Mouse (Mus musculus) lung, postnatal 0 days (tissue): ENCODE data around the gene Gm37240. TPM values are rescaled to one million over a fixed set of nuclear protein-coding genes. Genes with fewer than 3 reads are reported as not detected.
A peak's percentile ranks its signal among the peaks of the same experiment; 100 is the strongest.

Experiments
- ATAC-seq: fragments of 200-750 bp; cut with Nextera tagmentation; 2 replicates; pipeline ENCODE4 v1.8.0; 2017; ENCODE audit warnings: moderate library complexity
- DNase-seq: peaks from one replicate; pipeline ENCODE4 v3.0.0-alpha.2; 2016; ENCODE audit warnings: low spot score
- H3K27ac ChIP-seq: fragments of 300-500 bp; sonication (generic); 2 replicates; pipeline ENCODE4 v1.5.1; 2014; ENCODE audit warnings: antibody characterized with exemption, mild to moderate bottlenecking, low read length, mixed read lengths
- H3K27me3 ChIP-seq: fragments of 300-500 bp; sonication (generic); replicated peaks from 2 replicates; pipeline ENCODE4 v1.6.1; 2014; ENCODE audit warnings: low read length, mixed read lengths; ENCODE audit not compliant: insufficient read depth
- H3K36me3 ChIP-seq: fragments of 300-500 bp; sonication (generic); 2 replicates; pipeline ENCODE4 v1.6.1; 2014; ENCODE audit warnings: low read length, mixed read lengths; ENCODE audit not compliant: insufficient read depth
- H3K4me1 ChIP-seq: fragments of 300-500 bp; sonication (generic); 2 replicates; pipeline ENCODE4 v1.6.1; 2014; ENCODE audit warnings: antibody characterized with exemption, low read depth, low read length, mixed read lengths; ENCODE audit not compliant: insufficient read depth
- H3K4me2 ChIP-seq: fragments of 300-500 bp; sonication (generic); replicated peaks from 2 replicates; pipeline ENCODE4 v1.6.1; 2014; ENCODE audit warnings: low read depth, mild to moderate bottlenecking, low read length, moderate library complexity, mixed read lengths
- H3K4me3 ChIP-seq: fragments of 300-500 bp; sonication (generic); 2 replicates; pipeline ENCODE4 v1.5.1; 2014; ENCODE audit warnings: low read depth, low read length
- H3K9ac ChIP-seq: fragments of 300-500 bp; sonication (generic); replicated peaks from 2 replicates; pipeline ENCODE4 v1.6.1; 2014; ENCODE audit warnings: low read depth, mild to moderate bottlenecking
- H3K9me3 ChIP-seq: fragments of 300-500 bp; sonication (generic); 2 replicates; pipeline ENCODE4 v1.6.1; 2016; ENCODE audit warnings: low read length, mixed read lengths
- CTCF ChIP-seq: IDR thresholded peaks from 2 replicates; pipeline ENCODE4 v1.5.1; 2016; ENCODE audit warnings: antibody characterized with exemption, mild to moderate bottlenecking
- EP300 ChIP-seq: IDR thresholded peaks from 2 replicates; pipeline ENCODE4 v1.6.1; 2016; ENCODE audit warnings: antibody characterized with exemption, mild to moderate bottlenecking, control low read depth
- WGBS: fragments of 180-500 bp; shearing (Covaris S2); extraction: QIAGEN DNeasy Blood & Tissue Kit; methylation state at CpG from one replicate; pipeline ENCODE4 v1.1.7; 2014; 5-methylcytosine and 5-hydroxymethylcytosine counted together
- polyA plus RNA-seq: library from polyadenylated mRNA; unstranded; fragments of >200 nt; fragmentation: Nextera tagmentation; extraction: Ambion mirVana; gene quantifications from 2 replicates; pipeline ENCODE4 v1.2.1, GENCODE M21; 2015

The Gm37240 gene
- polyA plus RNA-seq, 1 experiment from 2014 or later, result 8.9 TPM

GRCm38 (mm10) chr3:84645156-84646006, 1241.9 kb downstream of the Gm37240 start:
- H3K36me3 ChIP-seq, result no peaks in the 10 kb centered on the region
- H3K9ac ChIP-seq, result no peak overlapping the region
- H3K4me1 ChIP-seq, result no peaks in the 10 kb centered on the region
- no peak overlapping the region for H3K4me3 ChIP-seq
- H3K27ac ChIP-seq, result no peak overlapping the region
- H3K4me2 ChIP-seq, result no peak overlapping the region
- no peak for TF ChIP-seq CTCF
- TF ChIP-seq EP300, result no peak
- no peaks in the 10 kb centered on the region for H3K9me3 ChIP-seq
- H3K27me3 ChIP-seq, result no peaks in the 10 kb centered on the region
- 73% methylated on average over 9 of the region's 9 CpGs for WGBS
- DNase-seq, result no peak
- ATAC-seq, result no peak

DNA sequence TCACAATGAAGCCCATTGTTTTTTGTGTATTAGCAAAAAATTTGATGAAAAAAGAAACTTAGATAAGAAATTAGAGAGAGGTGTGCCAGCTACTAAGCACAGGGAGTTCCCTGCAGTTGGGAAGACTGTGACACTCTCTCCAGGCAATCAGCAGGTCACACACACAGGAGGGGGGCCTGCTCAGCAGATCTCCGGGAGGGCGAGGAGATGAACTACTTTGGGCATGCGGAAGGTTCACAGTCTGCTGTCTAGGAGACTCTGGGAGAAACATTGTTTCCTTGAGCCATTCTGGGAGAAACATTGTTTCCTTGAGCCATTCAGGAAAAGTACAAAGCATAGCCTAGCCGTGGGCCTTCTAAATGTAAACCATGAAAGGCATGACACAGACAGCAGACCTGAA, 1244.4 kb downstream of the Gm37240 start:
- Histone ChIP-seq H3K4me3 (no peak overlapping the region), H3K9ac (no peak overlapping the region), H3K36me3 (no peaks in the 10 kb centered on the region), H3K4me2 (no peak overlapping the region), H3K27me3 (no peaks in the 10 kb centered on the region), H3K27ac (no peak overlapping the region), H3K9me3 (no peaks in the 10 kb centered on the region), H3K4me1 (no peaks in the 10 kb centered on the region)
- DNase-seq (no peak), ATAC-seq (no peak)
- 66% methylated on average over 4 of the region's 4 CpGs for WGBS
- TF ChIP-seq EP300 (no peak), CTCF (no peak)

DNA sequence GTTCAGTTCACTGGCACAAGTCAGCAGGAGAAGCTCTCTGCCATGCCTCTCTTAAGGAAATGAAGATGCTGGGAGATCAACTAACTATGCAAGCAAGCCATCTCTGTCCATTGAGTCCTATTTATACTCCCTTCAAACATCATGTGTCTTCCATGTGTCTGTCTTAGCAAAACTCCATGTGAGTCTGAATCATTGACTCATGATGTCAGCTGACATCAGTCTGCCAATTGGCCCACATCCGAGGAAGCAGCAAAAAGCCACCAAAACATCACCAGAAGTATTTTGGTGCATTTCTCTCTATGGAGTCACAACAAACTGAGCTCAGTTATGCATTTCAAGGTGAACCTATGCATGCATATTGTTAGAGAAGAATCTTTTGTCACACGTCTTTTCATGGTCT, 1245.9 kb downstream of the Gm37240 start:
- H3K9me3 ChIP-seq, result no peaks in the 10 kb centered on the region
- 82% methylated on average over 2 of the region's 2 CpGs for WGBS
- no peak overlapping the region for H3K9ac ChIP-seq
- DNase-seq (no peak), ATAC-seq (no peak)
- no peak overlapping the region for H3K4me3 ChIP-seq
- H3K27ac ChIP-seq, result no peak overlapping the region
- H3K4me1 ChIP-seq, result no peaks in the 10 kb centered on the region
- no peak overlapping the region for H3K4me2 ChIP-seq
- H3K36me3 ChIP-seq, result no peaks in the 10 kb centered on the region
- no peak for TF ChIP-seq CTCF
- no peak for TF ChIP-seq EP300
- no peaks in the 10 kb centered on the region for H3K27me3 ChIP-seq

DNA sequence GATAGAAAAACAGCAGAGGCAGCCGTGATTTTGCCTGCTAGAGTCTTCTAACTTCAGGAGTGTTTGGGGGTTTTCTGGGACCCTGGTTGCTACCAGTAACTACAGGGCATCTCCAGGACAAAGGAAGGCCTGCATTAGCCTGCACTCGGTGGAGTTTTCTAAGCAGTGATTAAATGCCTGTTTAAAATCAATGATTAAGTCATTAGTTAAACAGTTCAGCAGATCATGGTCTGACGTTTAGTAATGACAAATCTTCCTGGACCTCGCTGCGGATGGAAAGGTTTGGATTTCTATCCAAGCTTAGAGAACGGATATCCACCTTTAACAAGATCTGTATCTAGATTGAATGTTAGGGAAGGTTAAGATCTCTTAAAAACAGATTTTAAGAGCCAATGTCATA, 1246.8 kb downstream of the Gm37240 start:
- Histone ChIP-seq H3K4me2 (no peak overlapping the region), H3K4me1 (no peaks in the 10 kb centered on the region), H3K27ac (no peak overlapping the region), H3K9me3 (no peaks in the 10 kb centered on the region), H3K27me3 (no peaks in the 10 kb centered on the region), H3K4me3 (no peak overlapping the region), H3K36me3 (no peaks in the 10 kb centered on the region), H3K9ac (no peak overlapping the region)
- TF ChIP-seq EP300 (no peak), CTCF (no peak)
- WGBS, result 65% methylated on average over 6 of the region's 6 CpGs
- no peak for ATAC-seq
- DNase-seq, result no peak

- ATAC-seq (peak; percentile 86), DNase-seq (peak; percentile 73)
- 51% methylated on average over 11 of the region's 11 CpGs for WGBS
- Histone ChIP-seq H3K4me3 (no peak overlapping the region), H3K4me2 (no peak overlapping the region), H3K27ac (no peak overlapping the region), H3K27me3 (no peaks in the 10 kb centered on the region), H3K36me3 (no peaks in the 10 kb centered on the region), H3K9ac (no peak overlapping the region), H3K9me3 (no peaks in the 10 kb centered on the region), H3K4me1 (no peaks in the 10 kb centered on the region)
- no peak for TF ChIP-seq CTCF
- no peak for TF ChIP-seq EP300
Measured at GRCm38 (mm10) chr3:84639767-84640500, 1247.4 kb downstream of the Gm37240 start.

- Histone ChIP-seq H3K4me3 (no peak overlapping the region), H3K27ac (no peak overlapping the region), H3K9ac (no peak overlapping the region), H3K9me3 (no peaks in the 10 kb centered on the region), H3K27me3 (no peaks in the 10 kb centered on the region), H3K4me2 (no peak overlapping the region), H3K4me1 (no peaks in the 10 kb centered on the region), H3K36me3 (no peaks in the 10 kb centered on the region)
- no peak for DNase-seq
- WGBS, result 79% methylated on average over 4 of the region's 4 CpGs
- TF ChIP-seq EP300 (no peak), CTCF (no peak)
- no peak for ATAC-seq
Measured at GRCm38 (mm10) chr3:84638858-84639257, 1248.5 kb downstream of the Gm37240 start.
